Mouse (Mus musculus): ENCODE results near the gene Rras2.
A peak's percentile ranks its signal among the peaks of the same experiment; 100 is the strongest.

Rras2 gene

GRCm38 (mm10) chr7:114117444-114117905, at the start of gene Rras2:
Gene Rras2 (minus strand): TSS chr7:114117781.
- peak; percentile 91 to 95 for DNase-seq

GRCm38 (mm10) chr7:114162975-114163374, 45.4 kb upstream of the Rras2 start:
- no peak for DNase-seq

- no peak for DNase-seq
Observed at GRCm38 (mm10) chr7:114161101-114161500, 43.5 kb upstream of the Rras2 start.

- no peak for DNase-seq
Observed at GRCm38 (mm10) chr7:114157716-114158278, 40.2 kb upstream of the Rras2 start.

GRCm38 (mm10) chr7:114156364-114156763, 38.8 kb upstream of the Rras2 start:
- DNase-seq = no peak

GRCm38 (mm10) chr7:114155053-114155865, 37.7 kb upstream of the Rras2 start:
- DNase-seq = no peak

GRCm38 (mm10) chr7:114151036-114151780, 33.6 kb upstream of the Rras2 start:
- no peak for DNase-seq

GRCm38 (mm10) chr7:114149564-114149963, 32.0 kb upstream of the Rras2 start:
- no peak for DNase-seq

- peak in 1 of 2 experiments; percentile 16 for DNase-seq
Observed at GRCm38 (mm10) chr7:114149135-114149534, 31.6 kb upstream of the Rras2 start.

- DNase-seq = no peak
Observed at GRCm38 (mm10) chr7:114145841-114146240, 28.3 kb upstream of the Rras2 start.

GRCm38 (mm10) chr7:114142151-114142798, 24.7 kb upstream of the Rras2 start:
- peak in 1 of 2 experiments; percentile 19 for DNase-seq

- no peak for DNase-seq
Observed at GRCm38 (mm10) chr7:114140026-114140425, 22.4 kb upstream of the Rras2 start.

GRCm38 (mm10) chr7:114139400-114139799, 21.8 kb upstream of the Rras2 start:
- DNase-seq = no peak

GRCm38 (mm10) chr7:114138261-114138660, 20.7 kb upstream of the Rras2 start:
- no peak for DNase-seq

GRCm38 (mm10) chr7:114135166-114135565, 17.6 kb upstream of the Rras2 start:
- DNase-seq = no peak

- DNase-seq = no peak
Observed at GRCm38 (mm10) chr7:114133957-114134356, 16.4 kb upstream of the Rras2 start.

- DNase-seq = no peak
Observed at GRCm38 (mm10) chr7:114132316-114132715, 14.7 kb upstream of the Rras2 start.

GRCm38 (mm10) chr7:114129281-114129680, 11.7 kb upstream of the Rras2 start:
- no peak for DNase-seq

- peak in 1 of 2 experiments; percentile 39 for DNase-seq
Observed at GRCm38 (mm10) chr7:114118180-114118579, 599 bp upstream of the Rras2 start.

GRCm38 (mm10) chr7:114116711-114117351, 750 bp downstream of the Rras2 start:
- DNase-seq = peak; percentile 80 to 88

- DNase-seq = no peak
Observed at GRCm38 (mm10) chr7:114115961-114116360, 1.6 kb downstream of the Rras2 start.

GRCm38 (mm10) chr7:114114976-114115375, 2.6 kb downstream of the Rras2 start:
- no peak for DNase-seq
